In genomic region chr9:25152457-25152856, GRCm38 (mm10) we compare ENCODE assay signal across 8 mouse cellular contexts. TPM values are rescaled to one million over a fixed set of nuclear protein-coding genes. Genes with fewer than 3 reads are reported as not detected.
DNase-seq lines count a peak whose midpoint lies in the region; ATAC-seq and TF ChIP-seq lines count a peak whose summit lies in the region.

No protein-coding gene starts in this region.

- 5% methylated on average over 1 of the region's 1 CpGs for WGBS in heart, embryonic 13.5 days
- 14% methylated on average over 1 of the region's 1 CpGs for WGBS in hindbrain, embryonic 11.5 days
- WGBS in macrophage (ENCODE audit: missing documents) = 50% methylated on average over 1 of the region's 1 CpGs

- H3K9ac ChIP-seq in heart, embryonic 13.5 days = peak overlapping the region; percentile 97
- H3K9ac ChIP-seq in hindbrain, embryonic 11.5 days (ENCODE audit: low read depth, low read length) = peak overlapping the region; percentile 95; the same call in 1 of the 2 replicates

- TF ChIP-seq CTCF in G1E (IDR thresholded peaks at IDR 0.05; ENCODE audit: low read depth, low read length) = no peak

- no peak for DNase-seq in heart, postnatal 4 days
- DNase-seq in G1E (ENCODE audit: low spot score) = no peak
- no peak for DNase-seq in hindbrain, embryonic 11.5 days (ENCODE audit: low spot score)
- no peak for DNase-seq in cerebellum, postnatal 10 days
- no peak for DNase-seq in cerebellum, postnatal 14 days

- peak overlapping the region; percentile 89 for H3K4me3 ChIP-seq in heart, embryonic 13.5 days
- H3K4me3 ChIP-seq in G1E (ENCODE audit: low read depth, low read length) = peak overlapping the region; percentile 91
- peak overlapping the region; percentile 92; the same call in 1 of the 2 replicates for H3K4me3 ChIP-seq in hindbrain, embryonic 11.5 days (ENCODE audit: low read depth, low read length)
- peak overlapping the region; percentile 33 for H3K4me3 ChIP-seq in macrophage (ENCODE audit: inconsistent target)

- no peaks in the 10 kb centered on the region for H3K36me3 ChIP-seq in heart, embryonic 13.5 days
- H3K36me3 ChIP-seq in G1E (replicated peaks) (peaks cover under 1% of the 10 kb centered on the region), macrophage (ENCODE audit: inconsistent target) (no peaks in the 10 kb centered on the region)
- H3K36me3 ChIP-seq in hindbrain, embryonic 11.5 days (ENCODE audit: control insufficient read depth, insufficient read depth, low read length) = no peaks in the 10 kb centered on the region

- H3K4me1 ChIP-seq in heart, embryonic 13.5 days = peaks cover 29% of the 10 kb centered on the region
- H3K4me1 ChIP-seq in G1E (ENCODE audit: insufficient read depth, low read depth, low read length) = peaks cover 29% of the 10 kb centered on the region
- H3K4me1 ChIP-seq in hindbrain, embryonic 11.5 days (replicated peaks; ENCODE audit: control insufficient read depth, insufficient read depth, low read length) = no peaks in the 10 kb centered on the region

- no peaks in the 10 kb centered on the region for H3K27me3 ChIP-seq in heart, embryonic 13.5 days (replicated peaks)
- no peaks in the 10 kb centered on the region for H3K27me3 ChIP-seq in G1E (ENCODE audit: insufficient read depth, low read length)
- no peaks in the 10 kb centered on the region for H3K27me3 ChIP-seq in hindbrain, embryonic 11.5 days (ENCODE audit: control insufficient read depth, insufficient read depth, low read length)

- peak overlapping the region; percentile 100 for H3K27ac ChIP-seq in heart, embryonic 13.5 days (replicated peaks)
- no peak overlapping the region for H3K27ac ChIP-seq in hindbrain, embryonic 11.5 days (ENCODE audit: low read depth, low read length)
- H3K27ac ChIP-seq in macrophage = peak overlapping the region; percentile 78

- H3K4me2 ChIP-seq in heart, embryonic 13.5 days = peak overlapping the region; percentile 87
- peak overlapping the region; percentile 65 for H3K4me2 ChIP-seq in hindbrain, embryonic 11.5 days (replicated peaks; ENCODE audit: low read depth, low read length)

- no peaks in the 10 kb centered on the region for H3K9me3 ChIP-seq in heart, embryonic 13.5 days
- H3K9me3 ChIP-seq in G1E (replicated peaks) = peaks cover 3% of the 10 kb centered on the region; the same call in 1 of the 2 replicates
- H3K9me3 ChIP-seq in hindbrain, embryonic 11.5 days (ENCODE audit: control insufficient read depth, low read length) = no peaks in the 10 kb centered on the region

- ATAC-seq in heart, embryonic 13.5 days (ENCODE audit: extremely low read depth, insufficient number of reproducible peaks, low FRiP score, low TSS enrichment) = no peak
- no peak for ATAC-seq in G1E (ENCODE audit: extremely low read depth, insufficient number of reproducible peaks, low FRiP score, poor library complexity, severe bottlenecking)
- no peak for ATAC-seq in hindbrain, embryonic 11.5 days (ENCODE audit: low FRiP score)
- ATAC-seq in CD4-positive, CD25-positive, alpha-beta regulatory T cell, adult 4 months = no peak

- H3K79me2 ChIP-seq in macrophage (ENCODE audit: inconsistent target) = peaks cover 35% of the 10 kb centered on the region

RNA-seq across cellular contexts. Expression of gene Herpud2, which starts 0.8 kb away (rescaled TPM):
- 25.9 and 27.7 TPM in 2 replicates for polyA plus RNA-seq in heart, embryonic 13.5 days (2015; fragmentation: Nextera tagmentation; extraction: Ambion mirVana)
- 10 to 100 TPM; 38.8 to 39.9 TPM for total RNA-seq in heart, postnatal 4 days (2021)
- total RNA-seq in G1E (2014; fragmentation: Nextera tagmentation) = 35.3 and 46.9 TPM in 2 replicates
- total RNA-seq in G1E (2017) = 13.7 and 14.0 TPM in 2 replicates
- 15.6 and 19.2 TPM in 2 replicates for polyA plus RNA-seq in G1E (2012)
- polyA plus RNA-seq in hindbrain, embryonic 11.5 days (2014; fragmentation: Nextera tagmentation; extraction: Ambion mirVana) = 32.0 and 32.8 TPM in 2 replicates
- 10 to 100 TPM; 25.6 to 70.1 (median 42.5) TPM for total RNA-seq in macrophage (2018; cell fraction: chromatin; rRNA removed)
- total RNA-seq in macrophage (2018; cell fraction: cytosol; rRNA removed) = 10 to 100 TPM; 35.2 to 57.7 (median 46.0) TPM
- 10 to 100 TPM; 36.0 to 87.7 (median 52.1) TPM for total RNA-seq in macrophage (2018; cell fraction: nucleus; rRNA removed)
- polyA plus RNA-seq in macrophage (2018) = 37.7 to 47.0 TPM (median 39.2 TPM) in 3 replicates
- polyA plus RNA-seq in CD4-positive, CD25-positive, alpha-beta regulatory T cell, adult 4 months (2017; shearing (Covaris generic)) = 10 to 100 TPM; 11.0 to 15.3 TPM

Comparison
In these comparisons a context has a peak if more than half of its experiments do, and no peak if none do; other contexts are left out.
1. H3K4me3 ChIP-seq: peak in every context shown above with its lines; median percentile 92 in hindbrain, embryonic 11.5 days; 91 in G1E; 89 in heart, embryonic 13.5 days; 33 in macrophage.